Mouse (Mus musculus) ES-E14 (cell line): Measurements from ENCODE around the gene Per1.

Source experiments
- CHD2 ChIP-seq: IDR thresholded peaks from 2 replicates; pipeline ENCODE4 v1.6.1; 2014; ENCODE audit warnings: mild to moderate bottlenecking, low read depth, low read length, inconsistent platforms
- HCFC1 ChIP-seq: IDR thresholded peaks from 2 replicates; pipeline ENCODE4 v1.6.1; 2012; ENCODE audit warnings: low read length, inconsistent platforms, borderline replicate concordance; ENCODE audit not compliant: insufficient read depth
- MAFK ChIP-seq: IDR thresholded peaks from 2 replicates; pipeline ENCODE4 v1.6.1; 2014; ENCODE audit warnings: mild to moderate bottlenecking, low read depth, low read length, inconsistent platforms; ENCODE audit not compliant: insufficient read depth
- ZC3H11A ChIP-seq: IDR thresholded peaks from 2 replicates; pipeline ENCODE4 v1.6.1; 2012; ENCODE audit warnings: low read depth, mild to moderate bottlenecking, inconsistent platforms, low read length, borderline replicate concordance
- ZNF384 ChIP-seq: IDR thresholded peaks from 2 replicates; pipeline ENCODE4 v1.6.1; 2012; ENCODE audit warnings: low read depth, low read length, inconsistent platforms

DNA sequence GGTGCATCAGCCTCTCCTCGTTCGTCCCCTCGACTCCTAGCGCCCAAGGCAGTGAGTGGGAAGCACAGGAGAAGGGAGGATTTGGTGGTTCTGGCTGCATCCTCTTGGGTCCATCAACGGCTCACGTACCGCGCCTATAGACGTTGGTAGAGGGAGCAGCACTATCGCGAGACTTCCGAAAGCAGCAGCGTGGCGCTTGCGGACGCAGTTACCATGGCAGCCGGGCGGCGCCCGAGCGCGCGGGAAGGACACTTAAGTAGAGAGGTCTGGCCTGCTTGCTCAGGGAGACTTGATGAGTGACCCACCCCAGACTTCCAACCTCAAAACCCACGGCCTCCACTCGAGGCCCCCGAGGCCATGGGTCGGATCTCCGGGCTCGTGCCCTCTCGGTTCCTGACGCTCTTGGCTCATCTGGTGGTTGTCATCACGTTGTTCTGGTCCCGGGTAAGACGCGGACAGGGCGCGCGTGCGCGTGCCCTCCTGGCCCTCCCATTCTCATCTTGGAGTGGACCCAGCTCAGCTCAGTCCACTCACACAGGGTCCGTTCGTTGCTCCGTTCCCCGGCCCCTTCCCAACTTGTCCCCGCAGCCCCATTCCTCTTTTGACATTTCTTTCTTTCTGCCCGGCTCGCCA is 24.3 kb upstream of the Per1 start, which contains the start of gene Tmem107:
- peak; percentile 98 for TF ChIP-seq CHD2
- TF ChIP-seq MAFK = no peak
- TF ChIP-seq HCFC1 = peak; percentile 51; the same call in 1 of the 2 replicates
- no peak for TF ChIP-seq ZC3H11A
- no peak for TF ChIP-seq ZNF384
